Mouse (Mus musculus): ENCODE results near the gene Gucd1.
"Not testable (repeated sequence)": the region's sequence is repeated elsewhere in the genome, so short reads cannot be mapped to it uniquely, and the experiment has no call there.

Gucd1 gene

GRCm38 (mm10) chr10:75503692-75504091, 14.1 kb downstream of the Gucd1 start:
- no peak for DNase-seq (ENCODE audit: low spot score)

- no peak for DNase-seq (ENCODE audit: low spot score)
Observed at GRCm38 (mm10) chr10:75501641-75502040, 16.1 kb downstream of the Gucd1 start.

GRCm38 (mm10) chr10:75500345-75500744, 17.4 kb downstream of the Gucd1 start:
- no peak for DNase-seq (ENCODE audit: low spot score)

GRCm38 (mm10) chr10:75499791-75500190, 18.0 kb downstream of the Gucd1 start:
- DNase-seq (ENCODE audit: low spot score), result no peak

- DNase-seq (ENCODE audit: low spot score), result not testable (repeated sequence)
Observed at GRCm38 (mm10) chr10:75499214-75499613, 18.6 kb downstream of the Gucd1 start.

GRCm38 (mm10) chr10:75495921-75496320, 21.9 kb downstream of the Gucd1 start:
- no peak for DNase-seq (ENCODE audit: low spot score)

- DNase-seq (ENCODE audit: low spot score), result no peak
Observed at GRCm38 (mm10) chr10:75495304-75495703, 22.5 kb downstream of the Gucd1 start.

- no peak for DNase-seq (ENCODE audit: low spot score)
Observed at GRCm38 (mm10) chr10:75491936-75492262, 25.9 kb downstream of the Gucd1 start.

GRCm38 (mm10) chr10:75491234-75491935, 26.4 kb downstream of the Gucd1 start:
- DNase-seq (ENCODE audit: low spot score), result no peak

GRCm38 (mm10) chr10:75490731-75491130, 27.0 kb downstream of the Gucd1 start:
- DNase-seq (ENCODE audit: low spot score), result no peak

GRCm38 (mm10) chr10:75489522-75489921, 28.2 kb downstream of the Gucd1 start:
- no peak for DNase-seq (ENCODE audit: low spot score)

GRCm38 (mm10) chr10:75487131-75487530, 30.6 kb downstream of the Gucd1 start:
- no peak for DNase-seq (ENCODE audit: low spot score)

GRCm38 (mm10) chr10:75486086-75486979, 31.4 kb downstream of the Gucd1 start:
- peak; percentile 87 for DNase-seq (ENCODE audit: low spot score)

- no peak for DNase-seq (ENCODE audit: low spot score)
Observed at GRCm38 (mm10) chr10:75484767-75485166, 33.0 kb downstream of the Gucd1 start.

- no peak for DNase-seq (ENCODE audit: low spot score)
Observed at GRCm38 (mm10) chr10:75484066-75484465, 33.7 kb downstream of the Gucd1 start.

GRCm38 (mm10) chr10:75482919-75483483, 34.8 kb downstream of the Gucd1 start:
- no peak for DNase-seq (ENCODE audit: low spot score)

- DNase-seq (ENCODE audit: low spot score), result no peak
Observed at GRCm38 (mm10) chr10:75482271-75482670, 35.5 kb downstream of the Gucd1 start.

- DNase-seq (ENCODE audit: low spot score), result no peak
Observed at GRCm38 (mm10) chr10:75481703-75482102, 36.1 kb downstream of the Gucd1 start.

GRCm38 (mm10) chr10:75479955-75480354, 37.8 kb downstream of the Gucd1 start:
- no peak for DNase-seq (ENCODE audit: low spot score)

- DNase-seq (ENCODE audit: low spot score), result peak; percentile 24
Observed at GRCm38 (mm10) chr10:75477034-75477433, 40.7 kb downstream of the Gucd1 start.

GRCm38 (mm10) chr10:75475139-75475850, 42.5 kb downstream of the Gucd1 start:
- not testable (repeated sequence) for DNase-seq (ENCODE audit: low spot score)

- peak; percentile 6 for DNase-seq (ENCODE audit: low spot score)
Observed at GRCm38 (mm10) chr10:75474571-75474970, 43.2 kb downstream of the Gucd1 start.

All from embryo, embryonic 10.5 days (tissue).